Mouse (Mus musculus) lung, postnatal 25 days (tissue): ENCODE results near the gene Cenph.
"Not testable (repeated sequence)": the region's sequence is repeated elsewhere in the genome, so short reads cannot be mapped to it uniquely, and the experiment has no call there.

Experiments
- DNase-seq: peaks from one replicate; pipeline ENCODE4 v3.0.0; 2022; ENCODE audit warnings: low spot score

Gene Cenph

DNA sequence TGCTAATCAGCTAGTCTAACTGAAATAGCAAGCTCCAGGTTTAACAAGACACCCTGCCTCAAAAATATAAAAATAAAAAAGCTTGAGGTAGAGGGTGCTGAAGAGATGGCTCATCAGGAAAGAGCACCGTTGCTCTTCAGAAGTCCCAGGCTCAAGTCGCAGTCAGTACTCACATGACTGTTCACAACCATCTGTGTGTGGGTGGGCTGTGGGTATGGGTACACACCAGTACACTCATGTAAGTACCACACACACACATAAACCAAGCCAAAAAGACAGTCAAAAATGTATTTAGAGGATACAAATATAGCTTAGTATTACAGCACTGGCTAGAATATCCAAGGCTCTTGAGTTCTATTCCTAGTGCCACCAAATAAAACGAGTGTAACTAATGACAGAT lies 29.6 kb downstream of the Cenph start:
- DNase-seq, result no peak

DNA sequence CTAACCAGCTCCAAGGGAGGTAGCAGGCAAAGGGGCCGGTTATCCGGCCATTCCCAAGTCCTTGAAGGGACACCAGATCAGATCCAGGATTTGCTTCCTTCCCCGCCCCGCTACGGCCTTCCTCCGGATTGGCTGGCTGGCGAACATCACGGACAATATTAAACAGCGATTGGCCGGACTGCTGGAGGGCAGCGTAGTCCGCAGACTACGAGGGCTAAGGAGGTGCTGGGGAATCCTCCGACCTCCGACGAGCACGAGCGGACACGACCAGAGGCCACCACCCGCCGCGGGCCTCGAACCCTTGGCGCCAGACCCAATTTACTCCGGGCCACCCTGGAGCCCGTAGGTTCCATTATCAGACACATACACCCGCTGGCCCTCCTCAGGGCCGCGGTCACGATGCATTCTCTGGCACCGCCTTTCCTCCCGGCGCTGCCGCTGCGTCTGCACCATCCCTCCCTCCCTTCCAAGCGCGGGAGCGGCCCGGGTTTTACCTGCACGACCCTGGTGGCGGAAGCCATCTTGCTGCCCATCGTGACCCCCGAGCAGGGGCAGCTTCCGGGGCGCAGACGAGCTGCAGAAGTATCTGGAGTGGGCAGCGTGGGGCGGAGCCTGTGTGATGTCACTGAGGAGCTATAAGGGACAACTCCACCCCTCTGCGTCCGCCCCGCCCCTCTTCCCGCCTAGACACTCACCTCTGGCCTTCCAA lies 31.5 kb downstream of the Cenph start, which contains the start of gene Mrps36:
TSS of gene Mrps36 (minus strand) at position 624 of the 709 bp plus-strand sequence.
- DNase-seq, result peak; percentile 95

DNA sequence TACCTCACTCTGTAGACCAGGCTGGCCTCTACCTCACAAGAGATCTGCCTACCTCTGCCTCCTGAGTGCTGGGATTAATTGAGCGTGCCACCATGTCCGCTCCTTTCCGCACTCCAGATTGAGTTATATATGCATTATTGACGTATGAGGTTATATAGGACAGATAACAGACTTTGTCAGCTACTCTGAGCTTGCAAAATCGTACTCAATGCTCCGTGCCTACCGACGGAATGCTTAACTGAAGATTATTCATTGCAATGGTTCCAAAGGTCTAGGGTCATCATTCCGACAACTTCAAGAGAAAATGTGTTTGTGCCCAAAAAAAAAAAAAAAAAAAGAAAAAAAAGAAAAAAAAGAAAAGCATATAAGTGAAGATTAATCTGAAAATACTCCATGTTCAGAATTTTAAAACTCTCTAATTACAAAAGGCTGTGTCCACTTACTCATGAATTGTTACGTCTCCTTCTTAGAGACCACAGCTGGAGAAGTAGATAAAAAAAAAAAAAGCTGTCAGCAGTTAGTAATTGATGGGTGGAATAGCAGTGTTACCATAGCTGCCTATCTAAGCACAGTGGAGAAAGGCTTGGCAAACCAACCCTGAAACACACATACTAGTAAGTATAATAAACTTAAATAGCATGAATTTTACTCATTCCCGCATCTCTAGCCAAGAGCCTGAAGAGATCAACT lies 32.2 kb downstream of the Cenph start:
- DNase-seq, result no peak

DNA sequence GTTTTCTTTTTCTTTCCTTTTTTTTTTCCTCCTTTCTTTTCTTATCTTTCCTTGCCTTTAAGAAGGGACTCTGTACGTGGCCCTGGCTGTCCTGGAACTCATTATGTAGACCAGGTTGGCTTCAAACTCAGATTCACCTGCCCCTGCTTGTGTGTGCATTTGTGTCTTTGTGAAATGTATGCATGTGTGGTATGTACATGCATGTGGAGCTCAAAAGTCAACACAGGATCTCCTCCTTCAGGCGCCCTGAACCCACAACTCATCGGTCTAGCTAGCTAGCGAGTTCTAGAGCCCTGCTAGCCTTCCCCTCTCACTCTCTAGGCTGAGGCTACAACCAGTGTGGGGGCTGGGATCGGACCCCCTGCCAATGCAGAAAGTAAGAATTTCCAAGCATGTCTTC lies 32.9 kb downstream of the Cenph start:
- no peak for DNase-seq

DNA sequence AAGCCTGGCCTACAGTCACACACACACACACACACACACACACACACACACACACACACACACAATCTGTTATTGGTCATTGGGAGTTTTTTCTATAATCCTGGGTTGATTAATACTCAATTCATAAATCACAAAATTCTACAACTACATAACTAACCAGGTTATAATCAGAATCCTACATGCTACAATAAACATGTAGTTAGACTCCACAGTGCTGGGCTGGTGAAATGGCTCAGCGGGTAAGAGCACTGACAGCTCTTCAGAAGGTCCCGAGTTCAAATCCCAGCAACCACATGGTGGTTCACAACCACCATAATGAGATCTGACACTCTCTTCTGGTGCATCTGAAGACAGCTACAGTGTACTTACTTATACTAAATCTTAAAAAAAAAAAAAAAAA lies 42.9 kb downstream of the Cenph start:
- no peak for DNase-seq

DNA sequence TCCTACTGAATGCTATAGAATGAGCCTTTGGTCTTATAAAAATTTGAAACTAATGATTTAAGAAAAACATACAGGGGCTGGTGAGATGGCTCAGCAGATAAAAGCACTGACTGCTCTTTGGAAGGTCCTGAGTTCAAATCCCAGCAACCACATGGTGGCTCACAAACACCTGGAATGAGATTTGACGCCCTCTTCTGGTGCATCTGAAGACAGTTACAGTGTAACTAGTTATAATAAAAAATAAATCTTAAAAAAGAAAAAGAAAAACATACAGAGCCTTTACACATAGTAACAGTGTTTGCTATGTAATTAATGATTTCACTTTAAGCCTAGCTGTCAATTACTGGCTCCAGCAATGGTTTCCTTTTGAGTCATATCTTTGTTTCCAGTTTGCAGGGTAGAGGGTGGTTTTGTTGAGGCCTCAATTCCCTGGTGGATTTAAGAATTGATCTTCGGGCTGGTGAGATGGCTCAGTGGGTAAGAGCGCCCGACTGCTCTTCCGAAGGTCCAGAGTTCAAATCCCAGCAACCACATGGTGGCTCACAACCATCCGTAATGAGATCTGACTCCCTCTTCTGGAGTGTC lies 44.1 kb downstream of the Cenph start:
- DNase-seq, result not testable (repeated sequence)

DNA sequence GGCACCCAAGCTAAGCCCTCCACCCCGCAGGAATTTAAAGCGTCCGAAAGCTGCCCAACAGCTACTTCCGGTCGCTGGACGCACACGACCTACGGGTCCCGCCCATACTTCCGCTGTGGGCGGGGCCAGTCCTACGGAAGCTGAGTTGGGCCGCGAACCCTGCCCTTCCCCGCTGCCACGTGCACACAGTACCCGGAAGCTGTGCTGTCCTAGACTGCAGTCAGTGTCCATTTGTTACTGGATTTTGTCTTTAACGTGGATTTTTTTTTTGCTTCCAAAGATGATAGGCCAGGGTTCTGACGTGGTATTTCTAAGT lies 44.9 kb downstream of the Cenph start, which contains the start of gene Cdk7:
TSS of gene Cdk7 (minus strand) at position 79 of the 316 bp plus-strand sequence.
- peak; percentile 94 for DNase-seq

DNA sequence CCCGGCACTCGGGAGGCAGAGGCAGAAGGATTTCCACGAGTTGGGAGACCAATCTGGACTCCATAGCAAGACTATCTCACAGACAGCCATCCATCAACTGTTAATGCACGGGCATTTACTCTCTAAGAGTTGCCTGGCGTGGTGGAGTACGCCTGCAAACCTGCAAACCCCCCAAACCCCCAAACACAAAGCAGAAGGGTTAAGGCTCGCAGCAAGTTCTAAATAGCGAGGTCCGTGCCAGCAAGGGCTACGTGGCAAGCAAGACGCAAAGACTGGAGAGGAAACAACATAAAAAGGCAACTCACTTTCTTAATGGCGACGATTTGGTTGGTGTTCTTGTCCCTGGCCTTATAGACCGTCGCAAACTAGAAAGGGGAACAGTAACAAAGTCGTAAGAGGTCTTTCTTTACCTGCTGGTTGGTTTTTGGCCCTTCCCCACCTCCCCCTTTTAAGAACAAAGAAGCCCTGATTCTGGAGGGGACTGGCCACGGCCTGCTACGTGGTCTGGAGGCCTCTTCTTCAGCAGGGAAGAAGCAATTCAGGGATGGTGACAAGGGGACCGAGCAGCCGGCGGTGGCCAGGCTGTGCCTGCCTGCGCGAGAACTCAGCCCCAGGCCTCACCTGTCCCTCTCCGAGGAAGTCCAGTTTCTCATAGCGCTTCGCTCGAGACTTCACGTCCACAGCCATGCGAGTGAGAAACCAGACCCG lies 45.4 kb downstream of the Cenph start:
- DNase-seq, result no peak

DNA sequence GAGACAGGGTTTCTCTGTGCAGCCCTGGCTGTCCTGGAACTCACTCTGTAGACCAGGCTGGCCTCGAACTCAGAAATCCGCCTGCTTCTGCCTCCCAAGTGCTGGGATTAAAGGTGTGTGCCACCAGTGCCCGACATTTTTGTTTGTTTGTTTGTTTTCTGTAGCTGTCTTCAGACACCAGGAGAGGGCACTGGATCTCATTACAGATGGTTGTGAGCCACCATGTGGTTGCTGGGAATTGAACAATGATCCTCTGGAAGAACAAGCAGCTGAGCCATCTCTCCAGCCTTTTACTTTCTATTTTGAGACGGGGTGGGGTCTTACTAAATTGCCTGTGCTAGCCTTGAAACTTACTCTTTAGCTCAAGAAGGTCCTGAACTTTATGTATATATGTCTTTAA lies 47.2 kb downstream of the Cenph start:
- DNase-seq, result not testable (repeated sequence)

DNA sequence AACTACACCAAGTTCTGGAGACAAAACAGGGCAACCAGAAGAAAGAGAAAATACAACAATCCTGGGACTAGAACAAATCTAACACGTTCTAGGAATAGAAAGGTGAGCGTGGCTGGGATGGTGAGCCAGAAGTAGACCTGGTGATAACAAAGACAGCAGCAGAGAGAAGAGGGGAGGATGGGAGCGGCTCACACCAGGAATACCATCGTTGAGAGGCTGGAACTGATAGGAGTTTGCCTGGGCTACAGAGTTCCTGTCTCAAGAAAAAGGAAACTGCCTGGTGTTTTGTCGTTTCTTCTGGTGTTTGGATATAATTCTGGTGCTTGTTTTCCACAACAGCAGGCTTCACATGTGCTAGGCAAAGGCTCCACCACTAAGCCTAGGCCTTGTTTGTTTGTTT lies 47.6 kb downstream of the Cenph start:
- DNase-seq, result no peak

DNA sequence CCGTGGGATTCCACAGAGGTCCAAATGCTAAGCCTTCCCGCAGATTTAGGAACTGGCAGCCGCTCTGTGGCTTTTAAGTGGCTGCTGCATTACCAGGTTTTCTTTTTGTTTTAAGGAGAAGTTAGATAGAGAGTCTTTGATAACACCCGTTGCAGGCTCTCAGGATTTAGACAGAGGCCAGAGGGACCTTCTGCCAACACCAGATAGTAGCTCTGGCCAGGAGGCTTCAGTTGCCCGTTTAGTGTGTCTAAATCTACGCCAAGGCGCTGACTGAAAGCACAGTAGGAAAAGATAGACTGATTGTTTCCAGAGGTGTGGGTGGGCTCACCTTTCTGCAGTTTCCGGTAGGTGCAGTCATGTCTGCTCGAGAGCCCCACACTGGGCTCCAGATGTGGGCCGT lies 50.5 kb downstream of the Cenph start:
- DNase-seq, result no peak

DNA sequence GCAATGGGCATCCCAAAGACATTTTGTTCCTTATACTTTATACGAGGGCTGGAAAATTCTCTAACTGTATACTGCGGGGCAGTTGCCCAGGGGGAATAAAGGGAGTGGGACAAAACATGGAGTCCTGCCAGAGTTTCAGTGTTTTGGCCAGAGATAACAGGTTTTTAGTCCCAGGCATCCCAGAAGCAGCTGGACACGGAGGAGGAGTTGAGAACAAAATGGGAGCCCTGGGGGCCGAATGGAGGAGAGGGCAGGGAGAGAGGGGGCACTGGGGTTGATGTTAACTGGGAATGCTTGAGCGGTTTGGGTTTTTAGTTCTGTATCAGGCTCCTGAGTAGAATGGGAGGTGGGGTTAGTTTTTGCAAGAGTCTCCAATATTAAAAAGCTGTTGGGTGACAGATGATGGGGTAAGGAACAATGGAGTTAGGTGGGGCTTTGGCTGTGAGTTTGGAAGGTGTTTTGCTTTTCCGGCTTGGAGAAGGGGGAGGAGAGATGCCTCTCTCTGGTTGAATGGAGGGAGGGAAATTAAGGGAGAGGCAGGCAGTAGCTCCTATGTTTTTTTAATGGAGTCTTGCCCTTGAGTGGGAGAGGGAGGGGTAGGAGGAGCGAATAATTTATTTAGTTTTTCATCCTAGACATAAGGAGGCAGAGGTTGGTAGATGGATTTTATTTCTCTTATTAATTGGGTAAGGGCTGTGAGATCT lies 51.5 kb downstream of the Cenph start:
- no peak for DNase-seq

DNA sequence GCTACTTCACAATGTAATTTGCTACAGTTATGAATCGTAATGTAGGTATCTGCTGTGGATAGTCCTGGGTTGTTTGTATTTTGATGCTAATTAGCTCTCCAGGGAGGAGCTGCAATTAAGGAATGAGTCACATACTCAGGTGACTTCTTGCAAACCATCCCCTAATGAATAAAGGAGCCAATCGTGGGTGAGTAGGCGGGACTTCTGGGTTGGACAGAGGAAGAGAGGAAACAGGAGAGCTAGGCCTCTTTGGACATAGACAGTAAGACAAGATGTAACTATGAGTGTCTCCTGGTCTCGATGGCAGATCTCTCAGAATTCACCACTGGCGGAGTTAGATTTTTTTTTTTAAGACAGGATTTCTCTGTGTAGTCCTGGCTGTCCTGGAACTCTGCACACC lies 54.0 kb downstream of the Cenph start:
- no peak for DNase-seq

DNA sequence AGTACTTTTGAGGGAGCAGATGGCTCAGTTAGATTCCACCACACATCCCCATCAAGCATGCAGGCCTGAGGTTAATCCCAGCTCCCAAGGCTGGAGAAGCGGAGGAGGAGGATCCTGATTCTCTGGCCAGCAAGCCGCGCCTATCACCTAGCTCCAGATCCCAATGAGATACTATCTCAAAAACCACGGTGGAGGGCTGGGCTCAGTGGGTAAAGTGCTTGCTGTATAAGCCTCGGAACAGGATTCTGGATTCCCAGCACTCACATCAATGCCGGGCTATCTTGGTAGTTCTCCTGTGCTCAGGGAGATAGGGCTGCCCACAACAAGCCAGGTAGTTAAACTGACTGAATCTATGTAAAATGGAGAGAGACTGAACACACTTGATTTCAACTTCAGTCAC lies 60.2 kb downstream of the Cenph start:
- no peak for DNase-seq
